ENCODE assay signal across 26 mouse cellular contexts in genomic region chr12:111455860-111456259, GRCm38 (mm10). TPM values are rescaled to one million over a fixed set of nuclear protein-coding genes. Genes with fewer than 3 reads are reported as not detected.
DNase-seq lines count a peak whose midpoint lies in the region; ATAC-seq and TF ChIP-seq lines count a peak whose summit lies in the region.
"Had no signal": no experiment of that assay in that cellular context is flagged by ENCODE, and none has a peak within 500 bp of the region (broad histone marks: within the 10 kb centered on the region; RNA-seq: fewer than 3 reads in every experiment).

No protein-coding gene starts in this region.

- 65% methylated on average over 8 of the region's 8 CpGs for WGBS in forebrain, embryonic 10.5 days
- 52% methylated on average over 8 of the region's 8 CpGs for WGBS in forebrain, embryonic 12.5 days
- WGBS in kidney, adult 2 months = 52% methylated on average over 8 of the region's 8 CpGs
- 44% methylated on average over 8 of the region's 8 CpGs for WGBS in liver, embryonic 12.5 days (ENCODE audit: insufficient replicate concordance)

- H3K4me3 ChIP-seq in forebrain, embryonic 10.5 days = no peak overlapping the region
- no peak overlapping the region for H3K4me3 ChIP-seq in forebrain, embryonic 12.5 days (replicated peaks)
- no peak overlapping the region for H3K4me3 ChIP-seq in kidney, adult 2 months (ENCODE audit: insufficient read depth, low read depth, low read length)
- H3K4me3 ChIP-seq in liver, embryonic 12.5 days = no peak overlapping the region
- H3K4me3 ChIP-seq: embryonic facial prominence, embryonic 13.5 days; forebrain, embryonic 15.5 days; limb, embryonic 13.5 days; midbrain, embryonic 15.5 days had no signal

- peaks cover 99% of the 10 kb centered on the region for H3K27me3 ChIP-seq in forebrain, embryonic 10.5 days (ENCODE audit: poor library complexity, severe bottlenecking)
- peaks cover 76% of the 10 kb centered on the region for H3K27me3 ChIP-seq in forebrain, embryonic 12.5 days
- H3K27me3 ChIP-seq in kidney, adult 2 months (replicated peaks; ENCODE audit: control insufficient read depth, insufficient read depth, low read length) = no peaks in the 10 kb centered on the region
- H3K27me3 ChIP-seq in liver, embryonic 12.5 days (replicated peaks) = peaks cover 32% of the 10 kb centered on the region

- no peak for TF ChIP-seq POLR2A in kidney, adult 2 months (IDR thresholded peaks at IDR 0.05; ENCODE audit: low read depth, low read length)

- no peak for ATAC-seq in forebrain, embryonic 12.5 days (ENCODE audit: low FRiP score)
- no peak for ATAC-seq in liver, embryonic 12.5 days
- ATAC-seq: CD4-positive, CD25-positive, alpha-beta regulatory T cell, adult 4 months; forebrain, embryonic 15.5 days; hindbrain, postnatal 0 days; midbrain, embryonic 15.5 days had no signal

- no peak overlapping the region for H3K4me2 ChIP-seq in forebrain, embryonic 12.5 days
- H3K4me2 ChIP-seq in liver, embryonic 12.5 days = no peak overlapping the region
- H3K4me2 ChIP-seq: embryonic facial prominence, embryonic 13.5 days; forebrain, embryonic 15.5 days; limb, embryonic 13.5 days; midbrain, embryonic 15.5 days had no signal

- peaks cover 16% of the 10 kb centered on the region for H3K4me1 ChIP-seq in forebrain, embryonic 10.5 days
- no peaks in the 10 kb centered on the region for H3K4me1 ChIP-seq in forebrain, embryonic 12.5 days
- peaks cover 22% of the 10 kb centered on the region for H3K4me1 ChIP-seq in kidney, adult 2 months (ENCODE audit: control insufficient read depth, insufficient read depth, low read length)
- peaks cover 33% of the 10 kb centered on the region for H3K4me1 ChIP-seq in liver, embryonic 12.5 days
- H3K4me1 ChIP-seq: forebrain, embryonic 15.5 days; midbrain, embryonic 15.5 days had no signal

- H3K9ac ChIP-seq in forebrain, embryonic 12.5 days = no peak overlapping the region
- H3K9ac ChIP-seq in liver, embryonic 12.5 days = no peak overlapping the region
- H3K9ac ChIP-seq: embryonic facial prominence, embryonic 13.5 days; forebrain, embryonic 15.5 days; limb, embryonic 13.5 days; midbrain, embryonic 15.5 days had no signal

- no peaks in the 10 kb centered on the region for H3K9me3 ChIP-seq in forebrain, embryonic 10.5 days
- H3K9me3 ChIP-seq in forebrain, embryonic 12.5 days = no peaks in the 10 kb centered on the region
- H3K9me3 ChIP-seq in liver, embryonic 12.5 days (replicated peaks) = no peaks in the 10 kb centered on the region
- H3K9me3 ChIP-seq: embryonic facial prominence, embryonic 13.5 days; forebrain, embryonic 15.5 days; limb, embryonic 13.5 days; midbrain, embryonic 15.5 days had no signal

- no peak for TF ChIP-seq CTCF in kidney, adult 2 months (conservative IDR thresholded peaks at IDR 0.05; ENCODE audit: insufficient read depth, insufficient read length, low read depth, low read length)

- H3K27ac ChIP-seq in forebrain, embryonic 10.5 days = peak overlapping the region; percentile 26
- H3K27ac ChIP-seq in forebrain, embryonic 12.5 days = no peak overlapping the region
- 0 out of 2 replicates have a peak overlapping the region, but pooled peaks have one; percentile 0 for H3K27ac ChIP-seq in kidney, adult 2 months (ENCODE audit: insufficient read depth, low read depth, low read length)
- 0 out of 2 replicates have a peak overlapping the region, but pooled peaks have one; percentile 17 for H3K27ac ChIP-seq in liver, embryonic 12.5 days
- H3K27ac ChIP-seq: embryonic facial prominence, embryonic 13.5 days; forebrain, embryonic 15.5 days; hindbrain, postnatal 0 days; limb, embryonic 13.5 days; midbrain, embryonic 15.5 days had no signal

- intact Hi-C loops in left cerebral cortex, postnatal 10 days (cut with DNase I) = no loop called here

- DNase-seq in forebrain, embryonic 10.5 days (ENCODE audit: extremely low spot score, low spot score) = no peak
- no peak for DNase-seq in kidney, adult 2 months
- no peak for DNase-seq in kidney, postnatal 25 days
- peak; percentile 82 for DNase-seq in 3T3-L1 (ENCODE audit: low read depth, low spot score)
- no peak for DNase-seq in left cerebral cortex, postnatal 10 days (ENCODE audit: extremely low spot score in 1 of 2, low spot score in 2 of 2)
- no peak for DNase-seq in cerebellum, postnatal 14 days
- DNase-seq: adrenal gland, adult 2 months; cerebellum, adult 11-12 months; cerebellum, postnatal 10 days; gastrocnemius, postnatal 14 days; layer of hippocampus, postnatal 36 days; lung, adult 18-20 months; right cerebral cortex, adult 18-20 months; right cerebral cortex, postnatal 4 days; thymus, postnatal 14 days had no signal

- no peaks in the 10 kb centered on the region for H3K36me3 ChIP-seq in forebrain, embryonic 10.5 days (replicated peaks)
- no peaks in the 10 kb centered on the region for H3K36me3 ChIP-seq in forebrain, embryonic 12.5 days (replicated peaks)
- no peaks in the 10 kb centered on the region; the same call in 1 of the 2 replicates for H3K36me3 ChIP-seq in kidney, adult 2 months (ENCODE audit: control insufficient read depth, insufficient read depth, low read length)
- peaks cover 44% of the 10 kb centered on the region for H3K36me3 ChIP-seq in liver, embryonic 12.5 days
- H3K36me3 ChIP-seq: embryonic facial prominence, embryonic 13.5 days; forebrain, embryonic 15.5 days; limb, embryonic 13.5 days; midbrain, embryonic 15.5 days had no signal

RNA-seq across cellular contexts. Expression of gene Tnfaip2, which starts 13.6 kb away (rescaled TPM):
- polyA plus RNA-seq in forebrain, embryonic 10.5 days (2016; fragmentation: Nextera tagmentation; extraction: Ambion mirVana) = 2.1 and 4.4 TPM in 2 replicates
- 1.5 and 2.2 TPM in 2 replicates for polyA plus RNA-seq in forebrain, embryonic 12.5 days (2016; fragmentation: Nextera tagmentation; extraction: Ambion mirVana)
- 48.5 and 56.2 TPM in 2 replicates for polyA plus RNA-seq in kidney, adult 2 months (2012; rRNA removed)
- 88.6 and 94.9 TPM in 2 replicates for polyA plus RNA-seq in liver, embryonic 12.5 days (2016; fragmentation: Nextera tagmentation; extraction: Ambion mirVana)
- total RNA-seq in left cerebral cortex, postnatal 10 days (2021) = under 1 TPM; 0.61 to 0.81 TPM
- polyA plus RNA-seq: CD4-positive, CD25-positive, alpha-beta regulatory T cell, adult 4 months; neural tube, embryonic 14.5 days had no signal

RNA-seq across cellular contexts. Expression of gene Gm266, which starts 29.8 kb away (rescaled TPM):
- 7.1 and 9.8 TPM in 2 replicates for polyA plus RNA-seq in forebrain, embryonic 10.5 days (2016; fragmentation: Nextera tagmentation; extraction: Ambion mirVana)
- 2.5 and 3.5 TPM in 2 replicates for polyA plus RNA-seq in forebrain, embryonic 12.5 days (2016; fragmentation: Nextera tagmentation; extraction: Ambion mirVana)
- 2.8 and 4.3 TPM in 2 replicates for polyA plus RNA-seq in kidney, adult 2 months (2012; rRNA removed)
- 1.8 and 2.4 TPM in 2 replicates for polyA plus RNA-seq in liver, embryonic 12.5 days (2016; fragmentation: Nextera tagmentation; extraction: Ambion mirVana)
- 1 to 10 TPM; 4.0 TPM for total RNA-seq in left cerebral cortex, postnatal 10 days (2021)
- total RNA-seq: hematopoietic stem cell, adult 5-6 weeks; megakaryocyte-erythroid progenitor cell, adult 5-6 weeks had no signal
- polyA plus RNA-seq: CD4-positive, CD25-positive, alpha-beta regulatory T cell, adult 4 months had no signal

RNA-seq across cellular contexts. Expression of gene Exoc3l4, which starts 39.0 kb away (rescaled TPM):
- 5.2 and 5.6 TPM in 2 replicates for polyA plus RNA-seq in forebrain, embryonic 10.5 days (2016; fragmentation: Nextera tagmentation; extraction: Ambion mirVana)
- polyA plus RNA-seq in forebrain, embryonic 12.5 days (2016; fragmentation: Nextera tagmentation; extraction: Ambion mirVana) = 1.4 and 3.3 TPM in 2 replicates
- polyA plus RNA-seq in kidney, adult 2 months (2012; rRNA removed) = 42.9 and 50.5 TPM in 2 replicates
- 15.5 and 18.2 TPM in 2 replicates for polyA plus RNA-seq in liver, embryonic 12.5 days (2016; fragmentation: Nextera tagmentation; extraction: Ambion mirVana)
- total RNA-seq in left cerebral cortex, postnatal 10 days (2021) = 1 to 10 TPM; 1.1 to 1.7 TPM
- total RNA-seq: megakaryocyte-erythroid progenitor cell, adult 5-6 weeks had no signal
- polyA plus RNA-seq: CD4-positive, CD25-positive, alpha-beta regulatory T cell, adult 4 months had no signal

RNA-seq across cellular contexts. Expression of gene Lbhd2, which starts 49.3 kb away (rescaled TPM):
- 0.25 TPM in 1 of 2 replicates, not detected in the other for polyA plus RNA-seq in forebrain, embryonic 10.5 days (2016; fragmentation: Nextera tagmentation; extraction: Ambion mirVana)
- polyA plus RNA-seq in forebrain, embryonic 12.5 days (2016; fragmentation: Nextera tagmentation; extraction: Ambion mirVana) = 0.51 and 0.63 TPM in 2 replicates
- 0.13 and 0.15 TPM in 2 replicates for polyA plus RNA-seq in kidney, adult 2 months (2012; rRNA removed)
- polyA plus RNA-seq in liver, embryonic 12.5 days (2016; fragmentation: Nextera tagmentation; extraction: Ambion mirVana) = 0.28 TPM in 1 of 2 replicates, not detected in the other
- total RNA-seq in left cerebral cortex, postnatal 10 days (2021) = 1 to 10 TPM; 2.6 to 3.0 TPM
- total RNA-seq: gastrocnemius, postnatal 14 days; hematopoietic stem cell, adult 5-6 weeks; megakaryocyte-erythroid progenitor cell, adult 5-6 weeks had no signal
- polyA plus RNA-seq: CD4-positive, CD25-positive, alpha-beta regulatory T cell, adult 4 months had no signal
